Mouse (Mus musculus) neural tube, embryonic 14.5 days (tissue): ENCODE results near the gene Olfr588-ps1. TPM values are rescaled to one million over a fixed set of nuclear protein-coding genes. Genes with fewer than 3 reads are reported as not detected.

ENCODE experiments used
- polyA plus RNA-seq: library from polyadenylated mRNA; unstranded; fragments of >200 nt; fragmentation: Nextera tagmentation; extraction: Ambion mirVana; gene quantifications from 2 replicates; pipeline ENCODE4 v1.2.1, GENCODE M21; 2014

Gene Olfr588-ps1
- polyA plus RNA-seq, 1 experiment from 2014 or later: not detected

Other genes with a start within 250 kb of the Olfr588-ps1 start
- not detected in 2 replicates for gene Olfr569, start 250.0 kb upstream of the Olfr588-ps1 start, polyA plus RNA-seq
- gene Olfr570, start 246.3 kb upstream of the Olfr588-ps1 start, polyA plus RNA-seq: not detected in 2 replicates
- 0.18 TPM in 1 of 2 replicates, not detected in the other for gene Olfr571, start 223.3 kb upstream of the Olfr588-ps1 start, polyA plus RNA-seq
- not detected in 2 replicates for gene Olfr572, start 216.5 kb upstream of the Olfr588-ps1 start, polyA plus RNA-seq
- gene Olfr573-ps1, start 198.3 kb upstream of the Olfr588-ps1 start, polyA plus RNA-seq: not detected in 2 replicates
- gene Olfr574, start 192.4 kb upstream of the Olfr588-ps1 start, polyA plus RNA-seq: not detected in 2 replicates
- gene Olfr575, start 182.1 kb upstream of the Olfr588-ps1 start, polyA plus RNA-seq: not detected in 2 replicates
- not detected in 2 replicates for gene Olfr576, start 178.2 kb upstream of the Olfr588-ps1 start, polyA plus RNA-seq
- not detected in 2 replicates for gene Olfr577, start 164.9 kb upstream of the Olfr588-ps1 start, polyA plus RNA-seq
- gene Olfr578, start 151.6 kb upstream of the Olfr588-ps1 start, polyA plus RNA-seq: not detected in 2 replicates
- not detected in 2 replicates for gene Olfr582, start 102.9 kb upstream of the Olfr588-ps1 start, polyA plus RNA-seq
- gene Olfr583, start 89.6 kb upstream of the Olfr588-ps1 start, polyA plus RNA-seq: not detected in 2 replicates
- not detected in 2 replicates for gene Olfr584, start 59.0 kb upstream of the Olfr588-ps1 start, polyA plus RNA-seq
- not detected in 2 replicates for gene Olfr585, start 43.2 kb upstream of the Olfr588-ps1 start, polyA plus RNA-seq
- not detected in 2 replicates for gene Olfr586, start 15.2 kb upstream of the Olfr588-ps1 start, polyA plus RNA-seq
- not detected in 2 replicates for gene Olfr589, start 15.5 kb downstream of the Olfr588-ps1 start, polyA plus RNA-seq
- not detected in 2 replicates for gene Olfr591, start 37.5 kb downstream of the Olfr588-ps1 start, polyA plus RNA-seq
- not detected in 2 replicates for gene Olfr592, start 43.9 kb downstream of the Olfr588-ps1 start, polyA plus RNA-seq
- gene Olfr593, start 71.0 kb downstream of the Olfr588-ps1 start, polyA plus RNA-seq: not detected in 2 replicates
- gene Olfr594, start 76.1 kb downstream of the Olfr588-ps1 start, polyA plus RNA-seq: not detected in 2 replicates
- gene Usp17ld, start 111.6 kb downstream of the Olfr588-ps1 start, polyA plus RNA-seq: not detected in 2 replicates
- not detected in 2 replicates for gene Olfr596, start 164.8 kb downstream of the Olfr588-ps1 start, polyA plus RNA-seq
- gene Olfr597, start 175.4 kb downstream of the Olfr588-ps1 start, polyA plus RNA-seq: not detected in 2 replicates
- not detected in 2 replicates for gene Olfr598, start 182.7 kb downstream of the Olfr588-ps1 start, polyA plus RNA-seq
- not detected in 2 replicates for gene Olfr599, start 195.0 kb downstream of the Olfr588-ps1 start, polyA plus RNA-seq
- gene Olfr600, start 208.8 kb downstream of the Olfr588-ps1 start, polyA plus RNA-seq: not detected in 2 replicates
- not detected in 2 replicates for gene Olfr601, start 221.8 kb downstream of the Olfr588-ps1 start, polyA plus RNA-seq
- gene Olfr603, start 245.3 kb downstream of the Olfr588-ps1 start, polyA plus RNA-seq: not detected in 2 replicates